Comparison of ENCODE assay signal across 10 mouse cellular contexts in genomic region chr13:98502236-98502812, GRCm38 (mm10). TPM values are rescaled to one million over a fixed set of nuclear protein-coding genes. Genes with fewer than 3 reads are reported as not detected.
DNase-seq lines count a peak whose midpoint lies in the region; ATAC-seq lines count a peak whose summit lies in the region.
"Had no signal": no experiment of that assay in that cellular context is flagged by ENCODE, and none has a peak within 500 bp of the region (broad histone marks: within the 10 kb centered on the region; RNA-seq: fewer than 3 reads in every experiment).

No protein-coding gene starts in this region.

- H3K36me3 ChIP-seq in kidney, embryonic 15.5 days = no peaks in the 10 kb centered on the region
- no peaks in the 10 kb centered on the region for H3K36me3 ChIP-seq in embryonic facial prominence, embryonic 13.5 days
- no peaks in the 10 kb centered on the region for H3K36me3 ChIP-seq in hindbrain, embryonic 15.5 days
- no peaks in the 10 kb centered on the region for H3K36me3 ChIP-seq in neural tube, embryonic 11.5 days (ENCODE audit: control insufficient read depth, insufficient read depth, low read length)

- DNase-seq in kidney, postnatal 25 days = no peak
- peak; percentile 53 for DNase-seq in neural tube, embryonic 11.5 days (ENCODE audit: low spot score)
- DNase-seq in thymus, postnatal 14 days = no peak
- no peak for DNase-seq in gastrocnemius, postnatal 36 days
- DNase-seq: kidney, adult 11 months had no signal

- 4% methylated on average over 16 of the region's 16 CpGs for WGBS in kidney, embryonic 15.5 days
- WGBS in embryonic facial prominence, embryonic 13.5 days = 3% methylated on average over 16 of the region's 16 CpGs
- WGBS in hindbrain, embryonic 15.5 days = 1% methylated on average over 16 of the region's 16 CpGs
- WGBS in neural tube, embryonic 11.5 days = under 1% methylated on average over 16 of the region's 16 CpGs

- H3K4me2 ChIP-seq in kidney, embryonic 15.5 days = peak overlapping the region; percentile 82
- peak overlapping the region; percentile 93 for H3K4me2 ChIP-seq in embryonic facial prominence, embryonic 13.5 days
- peak overlapping the region; percentile 40 for H3K4me2 ChIP-seq in hindbrain, embryonic 15.5 days
- peak overlapping the region; percentile 90 for H3K4me2 ChIP-seq in neural tube, embryonic 11.5 days (ENCODE audit: low read depth)

- no peaks in the 10 kb centered on the region for H3K9me3 ChIP-seq in kidney, embryonic 15.5 days (replicated peaks)
- no peaks in the 10 kb centered on the region for H3K9me3 ChIP-seq in embryonic facial prominence, embryonic 13.5 days
- H3K9me3 ChIP-seq in hindbrain, embryonic 15.5 days = no peaks in the 10 kb centered on the region
- H3K9me3 ChIP-seq in neural tube, embryonic 11.5 days (ENCODE audit: control insufficient read depth, low read length) = no peaks in the 10 kb centered on the region

- H3K9ac ChIP-seq in kidney, embryonic 15.5 days = no peak overlapping the region
- H3K9ac ChIP-seq in embryonic facial prominence, embryonic 13.5 days = peak overlapping the region; percentile 63
- H3K9ac ChIP-seq in hindbrain, embryonic 15.5 days = no peak overlapping the region
- no peak overlapping the region for H3K9ac ChIP-seq in neural tube, embryonic 11.5 days (ENCODE audit: low read length)
- H3K9ac ChIP-seq: liver, embryonic 14.5 days had no signal

- peak overlapping the region; percentile 25 for H3K4me3 ChIP-seq in kidney, embryonic 15.5 days (replicated peaks)
- peak overlapping the region; percentile 36 for H3K4me3 ChIP-seq in embryonic facial prominence, embryonic 13.5 days
- H3K4me3 ChIP-seq in hindbrain, embryonic 15.5 days = no peak overlapping the region
- no peak overlapping the region; the same call in 1 of the 2 replicates for H3K4me3 ChIP-seq in neural tube, embryonic 11.5 days (ENCODE audit: low read depth, low read length)

- peaks cover 99% of the 10 kb centered on the region for H3K27me3 ChIP-seq in kidney, embryonic 15.5 days
- H3K27me3 ChIP-seq in embryonic facial prominence, embryonic 13.5 days = peaks cover 92% of the 10 kb centered on the region
- peaks cover 86% of the 10 kb centered on the region for H3K27me3 ChIP-seq in hindbrain, embryonic 15.5 days
- peaks cover 82% of the 10 kb centered on the region for H3K27me3 ChIP-seq in neural tube, embryonic 11.5 days (ENCODE audit: control insufficient read depth, insufficient read depth, low read length)
- H3K27me3 ChIP-seq: Patski had no signal

- H3K27ac ChIP-seq in kidney, embryonic 15.5 days = no peak overlapping the region
- H3K27ac ChIP-seq in embryonic facial prominence, embryonic 13.5 days = peak overlapping the region; percentile 78
- H3K27ac ChIP-seq in hindbrain, embryonic 15.5 days (replicated peaks) = no peak overlapping the region
- H3K27ac ChIP-seq in neural tube, embryonic 11.5 days (ENCODE audit: low read depth, low read length) = no peak overlapping the region
- H3K27ac ChIP-seq: liver, embryonic 14.5 days had no signal

- H3K4me1 ChIP-seq in kidney, embryonic 15.5 days = peaks cover 48% of the 10 kb centered on the region
- peaks cover 53% of the 10 kb centered on the region for H3K4me1 ChIP-seq in embryonic facial prominence, embryonic 13.5 days
- peaks cover 19% of the 10 kb centered on the region for H3K4me1 ChIP-seq in hindbrain, embryonic 15.5 days (replicated peaks)
- H3K4me1 ChIP-seq in neural tube, embryonic 11.5 days (ENCODE audit: control insufficient read depth, insufficient read depth, low read length) = peaks cover 20% of the 10 kb centered on the region; the same call in 1 of the 2 replicates

- no peak for ATAC-seq in kidney, embryonic 15.5 days (replicated peaks; ENCODE audit: low FRiP score)
- ATAC-seq in embryonic facial prominence, embryonic 13.5 days (ENCODE audit: insufficient number of reproducible peaks, insufficient read depth, low FRiP score, low TSS enrichment, low read depth) = no peak
- no peak for ATAC-seq in hindbrain, embryonic 15.5 days (ENCODE audit: low FRiP score, low read depth)
- no peak for ATAC-seq in neural tube, embryonic 11.5 days (ENCODE audit: insufficient read depth, low FRiP score, low TSS enrichment)
- ATAC-seq: Patski had no signal

- intact Hi-C loops in gastrocnemius, postnatal 36 days (cut with DNase I) = no loop called here

RNA-seq across cellular contexts. Expression of gene Gm10320, which starts 10.5 kb away (rescaled TPM):
- polyA plus RNA-seq in kidney, embryonic 15.5 days (2015; fragmentation: Nextera tagmentation; extraction: Ambion mirVana) = 1.1 and 2.6 TPM in 2 replicates
- polyA plus RNA-seq in embryonic facial prominence, embryonic 13.5 days (2015; fragmentation: Nextera tagmentation; extraction: Ambion mirVana) = 1.4 and 6.5 TPM in 2 replicates
- 0.86 and 1.3 TPM in 2 replicates for polyA plus RNA-seq in hindbrain, embryonic 15.5 days (2015; fragmentation: Nextera tagmentation; extraction: Ambion mirVana)
- 1.1 and 1.4 TPM in 2 replicates for polyA plus RNA-seq in neural tube, embryonic 11.5 days (2014; fragmentation: Nextera tagmentation; extraction: Ambion mirVana)
- total RNA-seq in gastrocnemius, postnatal 36 days (2021) = not detected

Comparison
In these comparisons a context has a peak if more than half of its experiments do, and no peak if none do; other contexts are left out.
1. H3K4me2 ChIP-seq: peak in every context shown above with its lines; median percentile 93 in embryonic facial prominence, embryonic 13.5 days; 90 in neural tube, embryonic 11.5 days; 82 in kidney, embryonic 15.5 days; 40 in hindbrain, embryonic 15.5 days.
2. H3K4me3 ChIP-seq: peak in kidney, embryonic 15.5 days (single experiment) and embryonic facial prominence, embryonic 13.5 days (single experiment); none in hindbrain, embryonic 15.5 days (single experiment) and neural tube, embryonic 11.5 days (single experiment).